Mouse (Mus musculus): ENCODE data around the gene E330009J07Rik. TPM values are rescaled to one million over a fixed set of nuclear protein-coding genes. Genes with fewer than 3 reads are reported as not detected.
A peak's percentile ranks its signal among the peaks of the same experiment; 100 is the strongest.

E330009J07Rik gene
- polyA plus RNA-seq, 1 experiment from 2014 or later: 3.6 TPM

GRCm38 (mm10) chr6:40413565-40413964 is 22.4 kb downstream of the E330009J07Rik start:
- Histone ChIP-seq H3K4me3 (ENCODE audit: control insufficient read depth in 1 of 2, insufficient read depth in 1 of 2, low read depth in 1 of 2, low read length in 2 of 2) (no peak overlapping the region), H3K27ac (replicated peaks in 1 of 2; ENCODE audit: control insufficient read depth in 1 of 2, insufficient read depth in 1 of 2, low read depth in 2 of 2, low read length in 2 of 2) (no peak overlapping the region), H3K4me1 (ENCODE audit: control insufficient read depth in 2 of 2, insufficient read depth in 2 of 2, low read length in 2 of 2) (no peaks in the 10 kb centered on the region), H3K9me3 (ENCODE audit: control insufficient read depth, low read length) (no peaks in the 10 kb centered on the region), H3K4me2 (ENCODE audit: low read length) (no peak overlapping the region), H3K27me3 (ENCODE audit: control insufficient read depth, insufficient read depth, low read length) (no peaks in the 10 kb centered on the region), H3K9ac (ENCODE audit: low read length) (no peak overlapping the region), H3K36me3 (ENCODE audit: control insufficient read depth, insufficient read depth, low read length) (0 out of 2 replicates have a peak, but pooled peaks cover 5% of the 10 kb centered on the region)
- whole genome bisulfite sequencing: 91% methylated on average over 3 of the region's 3 CpGs
- ATAC-seq (ENCODE audit: insufficient number of reproducible peaks, insufficient read depth, low FRiP score, low read depth): no peak

GRCm38 (mm10) chr6:40413046-40413445 is 22.9 kb downstream of the E330009J07Rik start:
- no peaks in the 10 kb centered on the region for H3K27me3 ChIP-seq (ENCODE audit: control insufficient read depth, insufficient read depth, low read length)
- 0 out of 2 replicates have a peak, but pooled peaks cover 7% of the 10 kb centered on the region for H3K36me3 ChIP-seq (ENCODE audit: control insufficient read depth, insufficient read depth, low read length)
- H3K9ac ChIP-seq (ENCODE audit: low read length): no peak overlapping the region
- 83% methylated on average over 5 of the region's 5 CpGs for WGBS
- ATAC-seq (ENCODE audit: insufficient number of reproducible peaks, insufficient read depth, low FRiP score, low read depth): no peak
- H3K4me1 ChIP-seq (ENCODE audit: control insufficient read depth in 2 of 2, insufficient read depth in 2 of 2, low read length in 2 of 2): no peaks in the 10 kb centered on the region
- H3K4me2 ChIP-seq (ENCODE audit: low read length): no peak overlapping the region
- H3K9me3 ChIP-seq (ENCODE audit: control insufficient read depth, low read length): no peaks in the 10 kb centered on the region
- no peak overlapping the region for H3K27ac ChIP-seq (replicated peaks in 1 of 2; ENCODE audit: control insufficient read depth in 1 of 2, insufficient read depth in 1 of 2, low read depth in 2 of 2, low read length in 2 of 2)
- no peak overlapping the region for H3K4me3 ChIP-seq (ENCODE audit: control insufficient read depth in 1 of 2, insufficient read depth in 1 of 2, low read depth in 1 of 2, low read length in 2 of 2)

- H3K9me3 ChIP-seq (ENCODE audit: control insufficient read depth, low read length): no peaks in the 10 kb centered on the region
- no peak overlapping the region for H3K4me3 ChIP-seq (ENCODE audit: control insufficient read depth in 1 of 2, insufficient read depth in 1 of 2, low read depth in 1 of 2, low read length in 2 of 2)
- no peaks in the 10 kb centered on the region for H3K4me1 ChIP-seq (ENCODE audit: control insufficient read depth in 2 of 2, insufficient read depth in 2 of 2, low read length in 2 of 2)
- no peak overlapping the region for H3K9ac ChIP-seq (ENCODE audit: low read length)
- 77% methylated on average over 3 of the region's 3 CpGs for WGBS
- H3K4me2 ChIP-seq (ENCODE audit: low read length): no peak overlapping the region
- H3K27ac ChIP-seq (replicated peaks in 1 of 2; ENCODE audit: control insufficient read depth in 1 of 2, insufficient read depth in 1 of 2, low read depth in 2 of 2, low read length in 2 of 2): no peak overlapping the region
- no peaks in the 10 kb centered on the region for H3K27me3 ChIP-seq (ENCODE audit: control insufficient read depth, insufficient read depth, low read length)
- no peak for ATAC-seq (ENCODE audit: insufficient number of reproducible peaks, insufficient read depth, low FRiP score, low read depth)
- 0 out of 2 replicates have a peak, but pooled peaks cover 19% of the 10 kb centered on the region for H3K36me3 ChIP-seq (ENCODE audit: control insufficient read depth, insufficient read depth, low read length)
Measured at GRCm38 (mm10) chr6:40411085-40411484, 24.9 kb downstream of the E330009J07Rik start.

- no peak overlapping the region for H3K4me2 ChIP-seq (ENCODE audit: low read length)
- peaks cover 0 to 3% of the 10 kb centered on the region in 2 experiments; a peak in 1 of 4 replicates for H3K4me1 ChIP-seq (ENCODE audit: control insufficient read depth in 2 of 2, insufficient read depth in 2 of 2, low read length in 2 of 2)
- 71% methylated on average over 4 of the region's 4 CpGs for WGBS
- no peak overlapping the region for H3K4me3 ChIP-seq (ENCODE audit: control insufficient read depth in 1 of 2, insufficient read depth in 1 of 2, low read depth in 1 of 2, low read length in 2 of 2)
- ATAC-seq (ENCODE audit: insufficient number of reproducible peaks, insufficient read depth, low FRiP score, low read depth): no peak
- H3K27me3 ChIP-seq (ENCODE audit: control insufficient read depth, insufficient read depth, low read length): no peaks in the 10 kb centered on the region
- H3K9ac ChIP-seq (ENCODE audit: low read length): no peak overlapping the region
- peaks cover 3% of the 10 kb centered on the region; the same call in 1 of the 2 replicates for H3K9me3 ChIP-seq (ENCODE audit: control insufficient read depth, low read length)
- H3K36me3 ChIP-seq (ENCODE audit: control insufficient read depth, insufficient read depth, low read length): peaks cover 52% of the 10 kb centered on the region
- H3K27ac ChIP-seq (replicated peaks in 1 of 2; ENCODE audit: control insufficient read depth in 1 of 2, insufficient read depth in 1 of 2, low read depth in 2 of 2, low read length in 2 of 2): no peak overlapping the region
Measured at GRCm38 (mm10) chr6:40403640-40404285, 32.2 kb downstream of the E330009J07Rik start.

- Histone ChIP-seq H3K27me3 (ENCODE audit: control insufficient read depth, insufficient read depth, low read length) (no peaks in the 10 kb centered on the region), H3K4me1 (ENCODE audit: control insufficient read depth in 2 of 2, insufficient read depth in 2 of 2, low read length in 2 of 2) (peaks cover 0 to 3% of the 10 kb centered on the region in 2 experiments; a peak in 1 of 4 replicates), H3K9ac (ENCODE audit: low read length) (no peak overlapping the region), H3K4me2 (ENCODE audit: low read length) (no peak overlapping the region), H3K4me3 (ENCODE audit: control insufficient read depth in 1 of 2, insufficient read depth in 1 of 2, low read depth in 1 of 2, low read length in 2 of 2) (no peak overlapping the region), H3K9me3 (ENCODE audit: control insufficient read depth, low read length) (peaks cover 7% of the 10 kb centered on the region; the same call in 1 of the 2 replicates), H3K36me3 (ENCODE audit: control insufficient read depth, insufficient read depth, low read length) (peaks cover 59% of the 10 kb centered on the region), H3K27ac (replicated peaks in 1 of 2; ENCODE audit: control insufficient read depth in 1 of 2, insufficient read depth in 1 of 2, low read depth in 2 of 2, low read length in 2 of 2) (no peak overlapping the region)
- WGBS: 97% methylated on average over 2 of the region's 2 CpGs
- ATAC-seq (ENCODE audit: insufficient number of reproducible peaks, insufficient read depth, low FRiP score, low read depth): no peak
Measured at GRCm38 (mm10) chr6:40402031-40402430, 33.9 kb downstream of the E330009J07Rik start.

GRCm38 (mm10) chr6:40393213-40393612 is 42.7 kb downstream of the E330009J07Rik start:
- H3K9me3 ChIP-seq (ENCODE audit: control insufficient read depth, low read length): no peaks in the 10 kb centered on the region
- H3K9ac ChIP-seq (ENCODE audit: low read length): no peak overlapping the region
- H3K4me3 ChIP-seq (ENCODE audit: control insufficient read depth in 1 of 2, insufficient read depth in 1 of 2, low read depth in 1 of 2, low read length in 2 of 2): no peak overlapping the region
- H3K4me2 ChIP-seq (ENCODE audit: low read length): no peak overlapping the region
- H3K27me3 ChIP-seq (ENCODE audit: control insufficient read depth, insufficient read depth, low read length): no peaks in the 10 kb centered on the region
- peaks cover 31% of the 10 kb centered on the region for H3K36me3 ChIP-seq (ENCODE audit: control insufficient read depth, insufficient read depth, low read length)
- H3K4me1 ChIP-seq (ENCODE audit: control insufficient read depth in 2 of 2, insufficient read depth in 2 of 2, low read length in 2 of 2): peaks cover 0 to 1% of the 10 kb centered on the region in 2 experiments; a peak in 1 of 4 replicates
- ATAC-seq (ENCODE audit: insufficient number of reproducible peaks, insufficient read depth, low FRiP score, low read depth): peak; percentile 73; the same call in 1 of the 2 replicates
- WGBS: 27% methylated on average over 3 of the region's 3 CpGs
- H3K27ac ChIP-seq (replicated peaks in 1 of 2; ENCODE audit: control insufficient read depth in 1 of 2, insufficient read depth in 1 of 2, low read depth in 2 of 2, low read length in 2 of 2): no peak overlapping the region

GRCm38 (mm10) chr6:40390975-40391374 is 45.0 kb downstream of the E330009J07Rik start:
- no peak for ATAC-seq (ENCODE audit: insufficient number of reproducible peaks, insufficient read depth, low FRiP score, low read depth)
- no peaks in the 10 kb centered on the region for H3K27me3 ChIP-seq (ENCODE audit: control insufficient read depth, insufficient read depth, low read length)
- H3K9me3 ChIP-seq (ENCODE audit: control insufficient read depth, low read length): no peaks in the 10 kb centered on the region
- no peak overlapping the region for H3K9ac ChIP-seq (ENCODE audit: low read length)
- H3K4me2 ChIP-seq (ENCODE audit: low read length): no peak overlapping the region
- WGBS: 58% methylated on average over 1 of the region's 1 CpGs
- H3K27ac ChIP-seq (replicated peaks in 1 of 2; ENCODE audit: control insufficient read depth in 1 of 2, insufficient read depth in 1 of 2, low read depth in 2 of 2, low read length in 2 of 2): no peak overlapping the region
- no peak overlapping the region for H3K4me3 ChIP-seq (ENCODE audit: control insufficient read depth in 1 of 2, insufficient read depth in 1 of 2, low read depth in 1 of 2, low read length in 2 of 2)
- peaks cover 29% of the 10 kb centered on the region for H3K36me3 ChIP-seq (ENCODE audit: control insufficient read depth, insufficient read depth, low read length)
- H3K4me1 ChIP-seq (ENCODE audit: control insufficient read depth in 2 of 2, insufficient read depth in 2 of 2, low read length in 2 of 2): peaks cover 0 to 3% of the 10 kb centered on the region in 2 experiments; a peak in 1 of 4 replicates

Measured in heart, embryonic 14.5 days (tissue).